Mouse (Mus musculus) embryonic fibroblast, embryonic 13.5 days (primary cell): ENCODE results near the gene Kctd2. TPM values are rescaled to one million over a fixed set of nuclear protein-coding genes. Genes with fewer than 3 reads are reported as not detected.
A peak's percentile ranks its signal among the peaks of the same experiment; 100 is the strongest.

Experiments used
- H3K27ac ChIP-seq: 2 replicates; pipeline ENCODE4 v1.5.1; 2012; ENCODE audit warnings: low read length, control low read depth, inconsistent platforms; ENCODE audit not compliant: insufficient read depth
- H3K4me1 ChIP-seq: 2 replicates; pipeline ENCODE4 v1.6.1; 2011; ENCODE audit warnings: low read length; ENCODE audit not compliant: control insufficient read depth, insufficient read depth
- H3K4me3 ChIP-seq: 2 replicates; pipeline ENCODE4 v1.5.1; 2011; ENCODE audit warnings: mild to moderate bottlenecking, control low read depth, low read length; ENCODE audit not compliant: insufficient read depth
- CTCF ChIP-seq: IDR thresholded peaks from 2 replicates; pipeline ENCODE4 v1.5.1; 2011; ENCODE audit warnings: mild to moderate bottlenecking, control low read depth, low read length, moderate library complexity, borderline replicate concordance; ENCODE audit not compliant: insufficient read depth
- POLR2A ChIP-seq: IDR thresholded peaks from 2 replicates; pipeline ENCODE4 v1.6.1; 2011; ENCODE audit warnings: low read depth, mild to moderate bottlenecking, control low read depth, low read length, moderate library complexity
- polyA plus RNA-seq: library from polyadenylated mRNA; stranded (reverse); fragments of >200 nt; gene quantifications from 2 replicates; pipeline ENCODE4 v1.2.4, GENCODE M21; 2011; ENCODE audit warnings: low read depth; ENCODE audit not compliant: missing spikeins, insufficient read length

Kctd2 gene
- polyA plus RNA-seq, 1 experiment = 18.2 TPM

- H3K27ac ChIP-seq = no peak overlapping the region
- peak overlapping the region; percentile 74; the same call in 1 of the 2 replicates for H3K4me3 ChIP-seq
- peaks cover 6% of the 10 kb centered on the region for H3K4me1 ChIP-seq
- TF ChIP-seq CTCF (no peak), POLR2A (no peak)
These were observed 1.4 kb downstream of the Kctd2 start for GRCm38 (mm10) chr11:115421328-115421727.

- H3K27ac ChIP-seq = no peak overlapping the region
- TF ChIP-seq POLR2A (no peak), CTCF (no peak)
- H3K4me1 ChIP-seq = peaks cover 6% of the 10 kb centered on the region
- H3K4me3 ChIP-seq = no peak overlapping the region
These were observed 2.0 kb downstream of the Kctd2 start for GRCm38 (mm10) chr11:115421972-115422371.

- no peak for TF ChIP-seq POLR2A
- TF ChIP-seq CTCF = no peak
- peaks cover 6% of the 10 kb centered on the region for H3K4me1 ChIP-seq
These were observed 3.2 kb downstream of the Kctd2 start for GRCm38 (mm10) chr11:115423091-115423490.

GRCm38 (mm10) chr11:115424666-115425065 lies 4.7 kb downstream of the Kctd2 start:
- Histone ChIP-seq H3K4me1 (peaks cover 6% of the 10 kb centered on the region), H3K27ac (no peak overlapping the region), H3K4me3 (no peak overlapping the region)
- TF ChIP-seq POLR2A (no peak), CTCF (no peak)

More at GRCm38 (mm10) chr11:115423091-115423490, 3.2 kb downstream of the Kctd2 start:
- Histone ChIP-seq H3K4me3 (no peak overlapping the region), H3K27ac (no peak overlapping the region)

GRCm38 (mm10) chr11:115425671-115426070 lies 5.7 kb downstream of the Kctd2 start:
- Histone ChIP-seq H3K27ac (no peak overlapping the region), H3K4me1 (peaks cover 6% of the 10 kb centered on the region), H3K4me3 (no peak overlapping the region)
- no peak for TF ChIP-seq CTCF
- TF ChIP-seq POLR2A = no peak

GRCm38 (mm10) chr11:115427482-115428331 lies 7.8 kb downstream of the Kctd2 start:
- no peak overlapping the region for H3K4me3 ChIP-seq
- peak; percentile 74 for TF ChIP-seq CTCF
- TF ChIP-seq POLR2A = peak; percentile 39; the same call in 1 of the 2 replicates
- H3K27ac ChIP-seq = no peak overlapping the region

GRCm38 (mm10) chr11:115429307-115429706 lies 9.4 kb downstream of the Kctd2 start:
- Histone ChIP-seq H3K27ac (no peak overlapping the region), H3K4me1 (no peaks in the 10 kb centered on the region), H3K4me3 (no peak overlapping the region)
- TF ChIP-seq POLR2A (no peak), CTCF (no peak)

More at GRCm38 (mm10) chr11:115427482-115428331, 7.8 kb downstream of the Kctd2 start:
- H3K4me1 ChIP-seq = no peaks in the 10 kb centered on the region

- H3K27ac ChIP-seq = no peak overlapping the region
- H3K4me1 ChIP-seq = no peaks in the 10 kb centered on the region; the same call in 1 of the 2 replicates
- TF ChIP-seq POLR2A (no peak), CTCF (no peak)
- H3K4me3 ChIP-seq = no peak overlapping the region
These were observed 10.6 kb downstream of the Kctd2 start for GRCm38 (mm10) chr11:115430561-115430960.

- H3K27ac ChIP-seq = no peak overlapping the region
- TF ChIP-seq POLR2A (no peak), CTCF (no peak)
- H3K4me3 ChIP-seq = no peak overlapping the region
- H3K4me1 ChIP-seq = peaks cover 4% of the 10 kb centered on the region; the same call in 1 of the 2 replicates
These were observed 12.9 kb downstream of the Kctd2 start for GRCm38 (mm10) chr11:115432814-115433213.

- TF ChIP-seq CTCF = no peak
- no peak for TF ChIP-seq POLR2A
- Histone ChIP-seq H3K4me1 (peaks cover 4% of the 10 kb centered on the region; the same call in 1 of the 2 replicates), H3K27ac (no peak overlapping the region), H3K4me3 (no peak overlapping the region)
These were observed 13.4 kb downstream of the Kctd2 start for GRCm38 (mm10) chr11:115433342-115433741.
